10 mouse cellular contexts compared by ENCODE assay signal in the genomic region with DNA sequence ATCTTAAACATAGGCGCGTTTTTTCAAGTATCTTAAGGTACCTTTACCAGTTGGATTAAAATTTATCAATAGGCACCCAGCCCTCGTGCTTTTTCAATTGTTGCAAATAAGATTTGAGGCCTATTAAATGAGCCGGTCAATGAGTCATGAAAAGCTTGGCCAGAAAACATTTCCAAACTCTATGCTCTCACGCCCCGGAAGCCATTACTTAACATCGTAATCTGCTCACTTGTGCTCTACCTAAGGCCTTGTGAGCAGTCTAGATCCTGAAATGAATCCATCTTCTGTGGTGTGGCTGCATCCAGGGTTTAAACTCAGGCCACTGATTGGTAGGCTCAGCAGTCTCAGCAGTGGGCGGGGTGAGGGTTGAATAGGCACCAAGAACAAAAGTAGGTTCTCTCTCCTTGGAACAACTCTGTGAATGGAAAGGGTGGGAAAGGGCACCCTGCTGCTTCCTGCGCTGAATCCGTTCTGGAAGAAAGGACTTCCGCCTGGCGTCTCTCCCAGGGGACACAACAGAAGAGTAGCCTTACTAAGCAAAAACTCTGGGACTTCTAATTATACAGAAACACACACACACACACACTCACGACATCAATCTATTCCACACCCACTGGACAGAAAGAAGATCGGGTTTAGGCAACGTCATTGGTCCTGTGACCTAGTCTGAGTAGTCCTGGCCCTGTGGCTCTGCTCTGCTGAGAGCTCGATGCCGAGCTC. TPM values are rescaled to one million over a fixed set of nuclear protein-coding genes. Genes with fewer than 3 reads are reported as not detected.
DNase-seq lines count a peak whose midpoint lies in the region; ATAC-seq and TF ChIP-seq lines count a peak whose summit lies in the region.
"Had no signal": no experiment of that assay in that cellular context is flagged by ENCODE, and none has a peak within 500 bp of the region (broad histone marks: within the 10 kb centered on the region; RNA-seq: fewer than 3 reads in every experiment).

No protein-coding gene starts in this region.

- H3K4me3 ChIP-seq in lung, embryonic 14.5 days (ENCODE audit: low read depth, low read length): no peak overlapping the region
- H3K4me3 ChIP-seq in intestine, embryonic 15.5 days (replicated peaks): no peak overlapping the region
- H3K4me3 ChIP-seq: heart, embryonic 13.5 days; myocyte had no signal

- H3K4me1 ChIP-seq in lung, embryonic 14.5 days (ENCODE audit: insufficient read depth): no peaks in the 10 kb centered on the region
- H3K4me1 ChIP-seq in intestine, embryonic 15.5 days (replicated peaks): no peaks in the 10 kb centered on the region
- H3K4me1 ChIP-seq: heart, embryonic 13.5 days had no signal

- H3K36me3 ChIP-seq in lung, embryonic 14.5 days (ENCODE audit: insufficient read depth): no peaks in the 10 kb centered on the region
- H3K36me3 ChIP-seq in intestine, embryonic 15.5 days: no peaks in the 10 kb centered on the region
- H3K36me3 ChIP-seq: heart, embryonic 13.5 days had no signal

- no peaks in the 10 kb centered on the region for H3K27me3 ChIP-seq in lung, embryonic 14.5 days (ENCODE audit: insufficient read depth, low read length)
- H3K27me3 ChIP-seq in intestine, embryonic 15.5 days (replicated peaks): no peaks in the 10 kb centered on the region
- H3K27me3 ChIP-seq: heart, embryonic 13.5 days had no signal

- WGBS in lung, embryonic 14.5 days: 76% methylated on average over 17 of the region's 17 CpGs
- 83% methylated on average over 17 of the region's 17 CpGs for WGBS in intestine, embryonic 15.5 days

- DNase-seq in layer of hippocampus, adult 11-12 months (ENCODE audit: low spot score): peak; percentile 42
- DNase-seq in layer of hippocampus, adult 9-10 months (ENCODE audit: low spot score): no peak
- DNase-seq in adrenal gland, postnatal 14 days: peak; percentile 62
- peak; percentile 22 to 51 for DNase-seq in frontal cortex, postnatal 10 days (ENCODE audit: low spot score in 2 of 2)
- DNase-seq in kidney, postnatal 14 days: peak; percentile 63
- peak; percentile 31 for DNase-seq in lung, embryonic 14.5 days
- no peak for DNase-seq in MN1 (ENCODE audit: low spot score)

- no peak for TF ChIP-seq CTCF in lung, embryonic 14.5 days (IDR thresholded peaks at IDR 0.05; ENCODE audit: low read depth)

- no peak for ATAC-seq in lung, embryonic 14.5 days (ENCODE audit: insufficient read depth)
- no peak for ATAC-seq in intestine, embryonic 15.5 days

- H3K9ac ChIP-seq in lung, embryonic 14.5 days: no peak overlapping the region
- no peak overlapping the region for H3K9ac ChIP-seq in intestine, embryonic 15.5 days
- H3K9ac ChIP-seq: heart, embryonic 13.5 days had no signal

- no peaks in the 10 kb centered on the region for H3K9me3 ChIP-seq in lung, embryonic 14.5 days (ENCODE audit: low read depth, low read length)
- no peaks in the 10 kb centered on the region for H3K9me3 ChIP-seq in intestine, embryonic 15.5 days
- H3K9me3 ChIP-seq: heart, embryonic 13.5 days had no signal

- H3K4me2 ChIP-seq in lung, embryonic 14.5 days: no peak overlapping the region
- H3K4me2 ChIP-seq in intestine, embryonic 15.5 days (replicated peaks): no peak overlapping the region
- H3K4me2 ChIP-seq: heart, embryonic 13.5 days had no signal

- no peak overlapping the region for H3K27ac ChIP-seq in lung, embryonic 14.5 days (ENCODE audit: low read depth)
- H3K27ac ChIP-seq in intestine, embryonic 15.5 days: no peak overlapping the region
- H3K27ac ChIP-seq: heart, embryonic 13.5 days had no signal

RNA-seq across cellular contexts. Expression of a gene that starts 53.4 kb away (rescaled TPM):
- total RNA-seq in adrenal gland, postnatal 14 days (2021): 15.6 and 21.0 TPM in 2 replicates
- 4.6 and 5.0 TPM in 2 replicates for polyA plus RNA-seq in lung, embryonic 14.5 days (2014; fragmentation: Nextera tagmentation; extraction: Ambion mirVana)
- 3.5 and 3.6 TPM in 2 replicates for polyA plus RNA-seq in intestine, embryonic 15.5 days (2015; fragmentation: Nextera tagmentation; extraction: Ambion mirVana)

Comparison
In these comparisons a context has a peak if more than half of its experiments do, and no peak if none do; other contexts are left out.
1. DNase-seq: peak in layer of hippocampus, adult 11-12 months (single experiment), adrenal gland, postnatal 14 days (single experiment), frontal cortex, postnatal 10 days (2 of 2), kidney, postnatal 14 days (single experiment) and lung, embryonic 14.5 days (single experiment); none in layer of hippocampus, adult 9-10 months (single experiment) and MN1 (single experiment).